Mouse (Mus musculus) cerebellum, adult 11-12 months (tissue): ENCODE results near the gene Phyhd1.

Experiments used
- DNase-seq: peaks from one replicate; pipeline ENCODE4 v3.0.0; 2022

The Phyhd1 gene

GRCm38 (mm10) chr2:30256616-30257350 is 9.2 kb upstream of the Phyhd1 start:
- DNase-seq: no peak

- no peak for DNase-seq
These were observed 8.1 kb upstream of the Phyhd1 start for GRCm38 (mm10) chr2:30257699-30258460.

GRCm38 (mm10) chr2:30258600-30258999 is 7.4 kb upstream of the Phyhd1 start:
- DNase-seq: no peak

GRCm38 (mm10) chr2:30259131-30260064 is 6.6 kb upstream of the Phyhd1 start:
- no peak for DNase-seq

- no peak for DNase-seq
These were observed 4.8 kb upstream of the Phyhd1 start for GRCm38 (mm10) chr2:30261064-30261736.

- DNase-seq: peak; percentile 57
These were observed 3.8 kb upstream of the Phyhd1 start for GRCm38 (mm10) chr2:30261921-30262839.

- DNase-seq: peak; percentile 76
These were observed 3.1 kb upstream of the Phyhd1 start for GRCm38 (mm10) chr2:30262840-30263441.

- no peak for DNase-seq
These were observed 2.2 kb upstream of the Phyhd1 start for GRCm38 (mm10) chr2:30263811-30264210.

- no peak for DNase-seq
These were observed 1.1 kb upstream of the Phyhd1 start for GRCm38 (mm10) chr2:30264671-30265519.

GRCm38 (mm10) chr2:30266392-30266941 is 464 bp downstream of the Phyhd1 start:
- DNase-seq: peak; percentile 59

- no peak for DNase-seq
These were observed 1.5 kb downstream of the Phyhd1 start for GRCm38 (mm10) chr2:30267466-30267865.

- no peak for DNase-seq
These were observed 2.4 kb downstream of the Phyhd1 start for GRCm38 (mm10) chr2:30268371-30268770.

GRCm38 (mm10) chr2:30269241-30269990 is 3.4 kb downstream of the Phyhd1 start:
- DNase-seq: no peak

- DNase-seq: peak; percentile 84
These were observed 4.1 kb downstream of the Phyhd1 start for GRCm38 (mm10) chr2:30270134-30270533.

GRCm38 (mm10) chr2:30280743-30281142 is 14.7 kb downstream of the Phyhd1 start, which contains the start of gene Gm28038:
Gene Gm28038 (plus strand): TSS chr2:30281043.
- no peak for DNase-seq

- DNase-seq: no peak
These were observed 15.6 kb downstream of the Phyhd1 start for GRCm38 (mm10) chr2:30281651-30282050.

- no peak for DNase-seq
These were observed 17.2 kb downstream of the Phyhd1 start for GRCm38 (mm10) chr2:30283193-30283592.

GRCm38 (mm10) chr2:30285004-30285403 is 19.0 kb downstream of the Phyhd1 start:
- no peak for DNase-seq
